Mouse (Mus musculus): ENCODE results near the gene Unc13a.

Unc13a gene

DNA sequence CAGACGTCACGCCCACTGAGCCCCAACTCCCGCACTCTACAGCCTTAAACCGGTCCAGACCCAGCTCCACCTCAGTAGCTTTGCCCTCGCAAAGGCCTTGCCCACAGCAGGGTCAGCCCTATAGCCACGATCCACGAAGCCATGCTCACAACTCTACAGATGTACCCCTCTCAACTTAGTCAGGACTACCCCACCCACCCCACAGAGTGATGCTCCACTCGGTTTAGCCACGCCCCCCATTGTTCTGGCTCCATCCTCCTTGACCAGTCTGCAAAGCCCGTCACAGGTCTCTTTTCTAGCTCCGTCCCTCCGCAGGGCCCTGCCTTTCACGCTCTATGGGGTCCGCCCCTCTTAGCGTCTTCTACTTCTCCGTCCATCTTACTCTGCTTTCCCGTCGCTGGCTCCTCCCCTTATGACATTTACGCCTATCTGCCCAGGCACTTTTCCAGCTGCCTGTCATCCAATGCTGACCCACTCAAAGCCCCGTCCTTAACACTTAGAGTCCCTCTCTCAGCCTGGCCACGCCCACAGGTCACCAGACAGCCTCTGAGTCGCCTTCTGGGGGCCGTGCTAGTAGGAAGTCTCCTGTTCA is 14.7 kb upstream of the Unc13a start:
- peak; percentile 40 for DNase-seq

DNA sequence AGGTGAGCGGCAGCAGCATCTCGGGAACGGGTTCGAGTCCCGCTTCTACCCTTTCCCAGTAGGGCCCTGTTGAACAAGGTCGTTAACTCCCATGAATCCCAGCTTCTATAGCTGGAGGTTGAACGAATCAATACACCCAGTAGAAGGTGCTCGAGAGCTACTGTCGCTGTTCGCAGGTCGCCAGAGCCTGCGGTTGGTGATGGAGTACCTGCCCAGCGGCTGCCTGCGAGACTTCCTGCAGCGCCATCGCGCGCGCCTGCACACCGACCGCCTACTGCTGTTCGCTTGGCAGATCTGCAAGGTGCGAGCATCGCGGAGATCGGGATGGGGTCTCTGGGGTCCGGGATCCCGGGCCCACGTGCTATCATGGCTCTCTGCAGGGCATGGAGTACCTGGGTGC is 14.0 kb upstream of the Unc13a start:
- no peak for DNase-seq

DNA sequence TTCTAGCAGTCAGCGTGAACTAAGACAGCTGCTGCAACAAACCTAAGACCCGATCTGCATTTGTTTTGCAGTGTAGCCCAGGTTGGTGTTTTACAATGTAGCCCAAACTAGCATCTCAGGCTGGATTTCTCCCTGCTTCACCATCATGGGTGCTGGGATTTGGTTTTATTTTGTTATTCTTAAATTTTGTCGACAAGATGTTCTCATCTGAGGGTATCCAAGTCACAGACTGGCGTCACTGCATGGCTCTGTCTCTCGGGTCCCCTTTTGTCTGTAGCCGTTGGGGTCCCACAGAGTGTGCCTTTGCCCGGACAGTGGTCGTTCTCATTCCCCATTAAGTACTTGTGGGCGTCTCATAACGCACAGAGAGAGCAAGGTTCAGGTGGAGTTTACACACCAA is 13.1 kb upstream of the Unc13a start:
- no peak for DNase-seq

- no peak for DNase-seq
Observed at GRCm38 (mm10) chr8:71682832-71683231, 11.3 kb upstream of the Unc13a start.

- DNase-seq = no peak
Observed at GRCm38 (mm10) chr8:71681369-71681915, 9.9 kb upstream of the Unc13a start.

GRCm38 (mm10) chr8:71680471-71680870 is 8.9 kb upstream of the Unc13a start:
- peak; percentile 51 for DNase-seq

GRCm38 (mm10) chr8:71679550-71680168 is 8.1 kb upstream of the Unc13a start:
- no peak for DNase-seq

DNA sequence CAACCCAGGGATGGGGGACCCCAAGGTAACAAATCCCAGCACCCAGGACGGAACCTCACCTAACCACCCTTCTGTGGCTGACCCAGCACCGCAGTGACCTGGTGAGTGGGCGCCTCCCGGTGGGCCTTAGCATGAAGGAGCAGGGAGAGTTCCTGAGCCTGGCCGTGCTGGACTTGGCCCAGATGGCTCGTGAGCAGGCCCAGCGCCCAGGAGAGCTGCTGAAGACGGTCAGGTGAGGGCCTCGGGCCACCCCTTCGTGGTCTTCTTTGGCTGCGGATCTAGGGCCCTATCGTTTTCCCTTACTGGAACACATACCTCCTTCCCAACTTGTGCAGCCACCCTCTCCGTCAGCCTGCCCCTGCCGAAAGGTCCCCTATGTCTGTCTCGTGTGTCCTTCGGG is 7.6 kb upstream of the Unc13a start:
- DNase-seq = no peak

- DNase-seq = no peak
Observed at GRCm38 (mm10) chr8:71678216-71678615, 6.7 kb upstream of the Unc13a start.

GRCm38 (mm10) chr8:71677555-71677954 is 6.0 kb upstream of the Unc13a start:
- DNase-seq = peak; percentile 58

DNA sequence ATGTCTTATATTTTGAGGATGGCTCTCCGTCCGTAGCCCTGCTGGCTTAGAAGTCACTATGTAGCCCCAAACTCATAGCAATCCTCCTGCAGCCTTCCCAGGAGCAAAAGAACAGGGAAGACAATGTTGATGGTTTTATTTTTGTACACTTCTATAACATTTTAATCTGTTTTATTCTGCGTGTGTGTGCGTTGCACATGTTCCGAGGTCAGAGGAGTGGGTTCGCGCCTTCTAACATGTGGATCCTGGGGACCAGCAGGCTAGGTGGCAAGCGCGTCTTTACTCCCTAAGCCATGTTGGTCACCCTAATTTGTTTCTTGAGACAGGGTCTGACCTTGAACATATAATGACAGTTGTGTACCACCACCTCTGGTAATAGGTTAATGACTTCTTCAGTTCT is 5.2 kb upstream of the Unc13a start:
- no peak for DNase-seq

DNA sequence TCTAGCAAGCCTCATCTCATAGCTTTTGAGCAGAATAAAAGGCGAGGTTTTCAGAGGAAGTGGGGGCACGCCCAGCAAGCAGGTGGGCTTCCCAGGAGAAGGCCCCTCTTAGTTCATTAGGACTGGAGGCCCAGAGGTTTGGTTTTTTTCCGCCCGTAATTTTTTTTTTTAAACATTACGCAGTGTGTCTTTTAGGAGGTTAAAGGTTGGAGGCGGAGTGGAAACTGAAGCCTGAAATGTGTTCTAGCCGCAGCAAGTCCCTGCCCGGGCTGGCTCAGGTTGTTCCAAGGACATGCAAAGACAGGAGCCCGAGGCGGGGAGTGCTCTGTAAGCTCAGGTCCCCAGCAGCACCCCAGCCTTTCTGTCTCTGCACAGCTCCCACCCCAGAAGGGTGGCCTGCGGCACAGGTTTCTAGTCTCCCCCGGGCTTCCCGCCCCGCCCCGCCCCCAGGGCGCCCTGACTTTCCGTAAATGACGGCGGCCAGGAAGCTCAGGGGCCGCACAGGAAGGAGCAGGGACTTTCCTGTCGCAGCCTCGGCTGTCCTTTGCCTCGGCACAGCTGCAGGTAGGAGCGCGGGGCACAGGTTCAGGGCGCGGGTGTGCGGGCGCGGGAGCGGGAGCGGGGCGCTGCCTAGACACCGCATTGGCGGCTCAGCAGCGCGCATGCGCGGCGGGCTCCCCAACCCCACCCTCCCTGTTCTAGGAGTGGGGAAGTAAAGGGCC is 4.6 kb upstream of the Unc13a start, which contains the start of gene Jak3:
Gene Jak3 (plus strand): TSS at position 277 of the 722 bp plus-strand sequence.
- DNase-seq = peak; percentile 71

- no peak for DNase-seq
Observed at GRCm38 (mm10) chr8:71675456-71676019, 4.0 kb upstream of the Unc13a start.

GRCm38 (mm10) chr8:71674071-71674470 is 2.5 kb upstream of the Unc13a start:
- no peak for DNase-seq

GRCm38 (mm10) chr8:71672168-71672735 is 695 bp upstream of the Unc13a start:
- no peak for DNase-seq

DNA sequence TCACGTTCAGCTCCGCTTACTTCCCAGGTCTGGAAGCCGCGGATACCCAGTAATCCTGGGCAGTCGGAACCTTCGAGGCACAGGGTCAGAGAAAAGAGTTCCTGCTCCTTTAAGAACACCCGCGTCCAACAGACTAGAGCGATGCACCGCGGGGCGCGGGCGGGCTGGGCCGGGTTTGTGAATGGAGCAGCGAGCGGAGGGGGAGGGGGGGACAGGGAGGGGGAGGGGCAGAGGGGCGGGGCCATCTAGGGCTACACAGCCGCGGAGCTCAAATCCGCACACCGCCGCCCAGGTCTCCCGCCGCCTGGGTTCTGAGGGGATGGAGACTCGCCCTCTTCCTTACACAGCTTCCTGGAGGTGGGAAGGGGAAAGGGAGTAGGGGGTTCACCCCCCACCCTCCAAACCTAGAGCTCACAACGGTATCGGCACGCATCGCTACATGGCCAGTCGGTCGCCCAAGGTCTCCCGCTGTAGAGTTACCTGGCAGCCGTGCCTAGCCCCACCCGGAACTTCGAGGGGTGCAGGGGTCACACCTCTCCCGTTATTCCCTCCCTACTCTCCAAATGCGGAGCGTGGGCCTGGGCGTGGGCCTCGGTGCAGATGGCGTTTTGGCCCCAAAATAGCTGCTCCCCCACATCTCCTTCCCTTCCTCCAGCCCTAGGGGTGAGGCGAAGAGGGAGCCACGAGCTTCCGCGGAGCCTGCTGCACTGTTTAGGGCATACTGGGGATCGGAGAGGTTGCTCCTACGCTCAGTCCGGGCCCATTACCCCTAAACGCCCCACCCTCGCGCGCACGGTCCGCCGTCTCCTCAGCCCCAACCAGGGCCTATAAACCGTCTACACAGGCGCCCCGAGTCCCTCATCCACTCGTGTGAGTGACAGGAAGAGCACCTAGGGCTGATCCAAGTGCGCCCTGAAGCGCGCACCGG is 672 bp downstream of the Unc13a start:
- DNase-seq = peak; percentile 52

DNA sequence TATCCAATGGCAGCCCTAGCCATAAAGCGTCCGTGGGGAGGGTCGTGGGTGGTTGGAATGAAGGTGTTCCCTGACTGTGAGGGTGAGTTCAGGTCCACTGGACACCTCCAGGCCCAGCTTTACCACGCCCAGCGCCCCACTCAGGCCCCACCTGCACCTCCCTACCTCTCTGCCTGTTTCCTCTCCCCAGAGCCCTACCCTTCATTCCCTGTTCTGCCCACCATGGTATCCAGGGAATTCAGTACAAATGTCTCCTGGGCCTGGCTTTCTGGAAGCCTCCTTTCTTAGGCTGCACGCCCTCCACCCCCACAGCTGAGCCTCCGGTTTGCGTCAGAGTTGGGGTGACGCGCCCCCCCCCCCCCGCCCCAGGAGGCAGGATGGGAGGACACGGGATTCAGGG is 1.4 kb downstream of the Unc13a start:
- no peak for DNase-seq

DNA sequence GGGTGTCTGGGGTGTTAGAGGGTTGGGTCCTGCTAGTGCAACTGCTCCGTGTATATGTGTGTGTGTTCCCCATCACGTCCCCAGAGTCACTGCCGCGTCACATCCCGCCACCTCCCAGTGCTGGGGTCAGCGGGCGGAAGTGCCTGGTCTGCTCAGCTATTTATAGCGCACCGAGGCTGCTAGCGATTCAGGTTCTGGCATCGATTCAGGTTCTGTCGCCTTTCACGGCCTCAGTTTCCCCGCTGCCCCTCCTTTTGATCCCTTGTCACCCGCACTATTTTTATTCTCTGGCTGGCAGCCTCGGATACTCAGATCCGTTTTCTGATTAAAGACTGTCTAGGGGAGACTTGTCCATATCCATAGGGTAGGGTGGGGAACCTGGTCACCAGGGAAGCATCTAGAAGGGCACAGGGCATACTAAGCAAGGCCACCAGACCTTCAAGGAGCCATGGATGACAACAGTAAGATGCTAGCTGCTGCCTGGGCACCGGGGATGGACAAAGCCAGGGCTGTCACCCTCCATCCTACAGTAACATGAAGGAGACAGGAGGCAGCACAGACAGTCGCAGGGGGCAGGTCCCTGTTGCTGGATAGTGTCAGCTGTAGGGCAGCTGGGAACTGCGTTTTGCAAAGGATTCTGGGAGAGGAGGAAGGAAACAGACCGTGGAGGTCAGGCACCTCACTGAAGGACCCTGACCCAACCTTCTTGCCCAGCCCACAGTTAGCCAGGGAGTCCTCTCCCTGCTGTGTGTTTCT is 3.2 kb downstream of the Unc13a start:
- peak; percentile 59 for DNase-seq

GRCm38 (mm10) chr8:71667256-71667655 is 4.3 kb downstream of the Unc13a start:
- no peak for DNase-seq

DNA sequence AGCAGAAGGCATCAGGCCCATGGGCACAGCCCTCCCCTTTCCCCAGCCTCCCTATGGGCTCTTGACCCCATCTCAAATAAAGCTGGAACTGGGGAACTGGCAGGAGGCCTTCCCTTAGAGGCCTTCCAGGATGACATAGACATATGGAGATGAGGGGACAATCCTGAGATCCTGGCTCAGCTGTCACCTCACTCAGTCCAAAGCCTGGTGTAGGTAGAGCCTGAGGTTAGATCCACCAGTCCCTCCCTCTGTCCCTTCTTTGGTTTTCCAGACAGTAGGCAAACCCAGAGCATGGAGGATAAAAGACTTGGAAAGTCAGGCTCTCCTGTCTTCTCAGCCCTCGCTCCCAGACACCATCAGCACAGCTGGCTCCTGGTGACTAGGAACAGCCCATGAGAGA is 4.7 kb downstream of the Unc13a start:
- no peak for DNase-seq

Measured in kidney, postnatal 14 days (tissue).